Mouse (Mus musculus) ES-E14 (cell line): Measurements from ENCODE around the gene Usf2. TPM values are rescaled to one million over a fixed set of nuclear protein-coding genes. Genes with fewer than 3 reads are reported as not detected.
A peak's percentile ranks its signal among the peaks of the same experiment; 100 is the strongest.

Experiments
- DNase-seq: peaks from one replicate; pipeline ENCODE4 v3.0.0-alpha.2; 2013; ENCODE audit warnings: low read depth, low spot score
- H3K27ac ChIP-seq: 2 replicates; pipeline ENCODE4 v1.5.1; 2012; ENCODE audit warnings: low read depth, mild to moderate bottlenecking, low read length, moderate library complexity, mixed read lengths; ENCODE audit not compliant: poor library complexity, insufficient read depth, severe bottlenecking
- H3K36me3 ChIP-seq: 2 replicates; pipeline ENCODE4 v1.6.1; 2012; ENCODE audit warnings: mild to moderate bottlenecking, low read length, moderate library complexity, mixed read lengths; ENCODE audit not compliant: control insufficient read depth, poor library complexity, insufficient read depth, severe bottlenecking
- H3K4me1 ChIP-seq, 2 experiments: fragments of 150-350 bp in 1 of 2; sonication (generic) in 1 of 2; 2 replicates each; pipeline ENCODE4 v1.6.1; 2012; ENCODE audit warnings: low read length in 2 of 2, mild to moderate bottlenecking in 1 of 2, mixed read lengths in 1 of 2; ENCODE audit not compliant: control insufficient read depth in 2 of 2, insufficient read depth in 2 of 2, poor library complexity in 1 of 2
- H3K4me3 ChIP-seq, 2 experiments: fragments of 150-350 bp in 1 of 2; sonication (generic) in 1 of 2; 2 replicates each; pipeline ENCODE4 v1.5.1; 2012; ENCODE audit warnings: low read length in 2 of 2, low read depth in 1 of 2, mild to moderate bottlenecking in 1 of 2, mixed read lengths in 1 of 2; ENCODE audit not compliant: insufficient read depth in 1 of 2, poor library complexity in 1 of 2, severe bottlenecking in 1 of 2
- H3K9ac ChIP-seq: 2 replicates; pipeline ENCODE4 v1.6.1; 2012; ENCODE audit warnings: low read depth, mild to moderate bottlenecking, low read length, mixed read lengths; ENCODE audit not compliant: poor library complexity, insufficient read depth, severe bottlenecking
- H3K9me3 ChIP-seq: fragments of 150-350 bp; sonication (generic); 2 replicates; pipeline ENCODE4 v1.6.1; 2012; ENCODE audit warnings: low read depth, mild to moderate bottlenecking, low read length; ENCODE audit not compliant: control insufficient read depth, insufficient read depth
- CHD2 ChIP-seq: IDR thresholded peaks from 2 replicates; pipeline ENCODE4 v1.6.1; 2014; ENCODE audit warnings: mild to moderate bottlenecking, low read depth, low read length, inconsistent platforms
- HCFC1 ChIP-seq: IDR thresholded peaks from 2 replicates; pipeline ENCODE4 v1.6.1; 2012; ENCODE audit warnings: low read length, inconsistent platforms, borderline replicate concordance; ENCODE audit not compliant: insufficient read depth
- MAFK ChIP-seq: IDR thresholded peaks from 2 replicates; pipeline ENCODE4 v1.6.1; 2014; ENCODE audit warnings: mild to moderate bottlenecking, low read depth, low read length, inconsistent platforms; ENCODE audit not compliant: insufficient read depth
- ZC3H11A ChIP-seq: IDR thresholded peaks from 2 replicates; pipeline ENCODE4 v1.6.1; 2012; ENCODE audit warnings: low read depth, mild to moderate bottlenecking, inconsistent platforms, low read length, borderline replicate concordance
- ZNF384 ChIP-seq: IDR thresholded peaks from 2 replicates; pipeline ENCODE4 v1.6.1; 2012; ENCODE audit warnings: low read depth, low read length, inconsistent platforms
- in situ Hi-C, 2 experiments: fragments of 600-800 bp; cut with MboI; formaldehyde crosslinking; loops; one replicate each; pipeline ENCODE4 v1.15.1; 2025; ENCODE audit warnings: low sequenced_read_pairs in 2 of 2, inconsistent platforms in 1 of 2; ENCODE audit not compliant: unreplicated experiment in 2 of 2
- total RNA-seq: library from RNA; depleted of rRNA; stranded (reverse); fragments of 300-350 nt; gene quantifications from 2 replicates; pipeline ENCODE4 v1.2.3, GENCODE M21; 2012; rRNA removed

The Usf2 gene
- total RNA-seq: 30.2 and 32.1 TPM in 2 replicates

- Histone ChIP-seq H3K4me3 (peak within 1 kb of the TSS; percentile 83 to 91), H3K36me3 (peaks cover 48% of the 10 kb centered on the region), H3K4me1 (peaks cover 2 to 16% of the 10 kb centered on the region in 2 experiments; a peak in 2 of 4 replicates), H3K9me3 (no peaks in the 10 kb centered on the region), H3K27ac (peak within 1 kb of the TSS; percentile 89), H3K9ac (peak within 1 kb of the TSS; percentile 91)
- no peak; the same call in 1 of the 2 replicates for TF ChIP-seq HCFC1
- TF ChIP-seq ZNF384: peak; percentile 95
- in situ Hi-C loops: no loop called here
- DNase-seq: no peak
Observed at GRCm38 (mm10) chr7:30956756-30957366, at the start of gene Usf2. Usf2 (minus strand) TSS chr7:30956803.

GRCm38 (mm10) chr7:31002650-31003049 is 46.0 kb upstream of the Usf2 start:
- no peak for TF ChIP-seq ZNF384
- no peak for TF ChIP-seq HCFC1
- no peak for TF ChIP-seq ZC3H11A
- TF ChIP-seq MAFK: no peak
- TF ChIP-seq CHD2: no peak
- Histone ChIP-seq H3K4me3 (no peak overlapping the region), H3K9me3 (no peaks in the 10 kb centered on the region), H3K36me3 (no peaks in the 10 kb centered on the region), H3K4me1 (no peaks in the 10 kb centered on the region), H3K27ac (no peak overlapping the region), H3K9ac (no peak overlapping the region)
- in situ Hi-C loops: no loop called here
- DNase-seq: no peak

- Histone ChIP-seq H3K4me3 (no peak overlapping the region), H3K4me1 (no peaks in the 10 kb centered on the region), H3K9me3 (no peaks in the 10 kb centered on the region), H3K27ac (no peak overlapping the region), H3K36me3 (no peaks in the 10 kb centered on the region), H3K9ac (no peak overlapping the region)
- DNase-seq: no peak
- in situ Hi-C loops: no loop called here
- TF ChIP-seq ZNF384 (no peak), MAFK (no peak), HCFC1 (no peak), CHD2 (no peak)
Observed at GRCm38 (mm10) chr7:31000505-31001020, 44.0 kb upstream of the Usf2 start.

GRCm38 (mm10) chr7:30996491-30996890 is 39.9 kb upstream of the Usf2 start:
- TF ChIP-seq MAFK (no peak), ZC3H11A (peak; percentile 7; the same call in 1 of the 2 replicates)
- Histone ChIP-seq H3K4me1 (no peaks in the 10 kb centered on the region), H3K36me3 (no peaks in the 10 kb centered on the region), H3K9me3 (no peaks in the 10 kb centered on the region), H3K9ac (no peak overlapping the region), H3K4me3 (no peak overlapping the region), H3K27ac (no peak overlapping the region)
- in situ Hi-C loops: no loop called here
- DNase-seq: peak; percentile 15

- no peak for DNase-seq
- Histone ChIP-seq H3K9ac (no peak overlapping the region), H3K36me3 (no peaks in the 10 kb centered on the region), H3K27ac (no peak overlapping the region), H3K4me3 (no peak overlapping the region), H3K4me1 (no peaks in the 10 kb centered on the region), H3K9me3 (no peaks in the 10 kb centered on the region)
- TF ChIP-seq MAFK (no peak), CHD2 (no peak), ZC3H11A (no peak), HCFC1 (no peak), ZNF384 (no peak)
- in situ Hi-C loops: no loop called here
Observed at GRCm38 (mm10) chr7:30993986-30994385, 37.4 kb upstream of the Usf2 start.
